Mouse (Mus musculus) heart, postnatal 25 days (tissue): ENCODE measurements around the gene H2-M3. TPM values are rescaled to one million over a fixed set of nuclear protein-coding genes. Genes with fewer than 3 reads are reported as not detected.
A peak's percentile ranks its signal among the peaks of the same experiment; 100 is the strongest.
"Not testable (repeated sequence)": the region's sequence is repeated elsewhere in the genome, so short reads cannot be mapped to it uniquely, and the experiment has no call there.

ENCODE experiments used
- DNase-seq: peaks from one replicate; pipeline ENCODE4 v3.0.0; 2022; ENCODE audit warnings: low spot score
- intact Hi-C: fragments of 180-260 bp; cut with DNase I; formaldehyde crosslinking; loops from one replicate; pipeline ENCODE4 v1.15.1; 2025
- total RNA-seq, 2 experiments: library from RNA; stranded (reverse); gene quantifications; 2 replicates each; pipeline ENCODE4 v1.2.3; 2021

Gene H2-M3
- total RNA-seq: 1 to 10 TPM; 3.0 to 3.2 TPM

GRCm38 (mm10) chr17:37270058-37270701, at the start of gene H2-M3:
Gene H2-M3, plus strand, starts transcription at chr17:37270220.
- intact Hi-C loops: no loop called here
- DNase-seq: peak; percentile 75

- intact Hi-C loops: no loop called here
- DNase-seq: no peak
Observed at GRCm38 (mm10) chr17:37221879-37222278, 48.1 kb upstream of the H2-M3 start.

DNA sequence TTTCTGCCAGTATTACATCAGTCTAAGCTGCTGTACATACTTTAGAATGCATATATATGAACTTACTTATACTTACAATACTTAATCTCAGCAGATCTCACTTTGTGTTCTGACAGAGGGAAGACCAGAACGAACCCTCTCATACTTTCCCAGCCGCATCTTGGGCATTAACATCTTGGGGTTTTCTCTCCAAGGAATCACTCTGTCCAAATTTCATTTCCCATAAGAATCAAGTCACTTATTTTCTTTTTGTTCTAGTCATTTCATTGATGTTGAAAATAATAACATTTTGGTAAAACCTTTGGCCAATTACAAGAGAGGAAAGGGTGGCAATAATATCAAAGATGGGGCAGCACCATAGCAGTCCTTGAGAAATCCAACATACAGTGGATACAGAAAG, 32.8 kb upstream of the H2-M3 start, which contains the start of gene Olfr97:
Gene Olfr97 (minus strand): TSS at position 101 of the 400 bp plus-strand sequence.
- intact Hi-C loops, DNase-seq: not testable (repeated sequence)

DNA sequence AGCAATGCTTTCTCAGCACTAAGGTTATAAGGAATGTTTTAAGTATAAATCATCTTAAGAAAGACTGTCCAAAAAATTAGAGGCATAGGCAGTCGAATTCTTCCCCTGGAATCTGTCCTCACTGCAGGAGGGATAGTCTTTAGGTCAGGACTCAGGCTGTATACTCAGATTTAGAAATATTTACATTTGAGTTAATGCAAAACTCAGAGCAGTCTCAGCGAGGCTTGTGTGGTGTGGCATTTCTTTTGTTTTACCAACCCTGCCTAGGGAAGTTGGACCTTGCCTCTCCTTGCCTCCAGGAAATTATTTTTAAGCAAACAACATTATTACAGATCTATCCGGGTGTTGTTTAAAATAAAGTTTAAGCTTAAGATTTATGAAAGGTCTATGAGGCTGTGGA, 27.8 kb upstream of the H2-M3 start:
- intact Hi-C loops: no loop called here
- DNase-seq: no peak

DNA sequence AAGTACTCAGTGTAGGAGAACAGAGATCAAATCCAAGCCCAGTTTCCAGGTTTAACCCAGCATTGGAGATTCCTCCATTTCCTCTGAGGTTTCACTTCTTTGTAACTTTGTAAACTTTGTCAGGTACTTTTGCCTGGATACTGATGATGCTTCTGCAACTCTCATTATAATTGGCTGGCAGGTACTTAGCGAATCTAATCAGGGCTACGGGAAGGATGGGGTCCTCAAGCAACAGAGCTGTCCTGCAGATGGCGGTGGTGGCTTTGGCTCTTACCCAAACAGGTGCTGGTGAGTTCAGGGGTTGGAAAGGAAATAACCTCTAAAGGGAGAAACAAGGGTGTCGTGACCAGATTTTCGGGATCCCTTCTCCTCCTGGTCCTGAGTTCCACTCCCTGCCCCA, 23.3 kb upstream of the H2-M3 start:
- no peak for DNase-seq
- intact Hi-C loops: no loop called here

GRCm38 (mm10) chr17:37249460-37249859, 20.6 kb upstream of the H2-M3 start:
- intact Hi-C loops: no loop called here
- DNase-seq: no peak

DNA sequence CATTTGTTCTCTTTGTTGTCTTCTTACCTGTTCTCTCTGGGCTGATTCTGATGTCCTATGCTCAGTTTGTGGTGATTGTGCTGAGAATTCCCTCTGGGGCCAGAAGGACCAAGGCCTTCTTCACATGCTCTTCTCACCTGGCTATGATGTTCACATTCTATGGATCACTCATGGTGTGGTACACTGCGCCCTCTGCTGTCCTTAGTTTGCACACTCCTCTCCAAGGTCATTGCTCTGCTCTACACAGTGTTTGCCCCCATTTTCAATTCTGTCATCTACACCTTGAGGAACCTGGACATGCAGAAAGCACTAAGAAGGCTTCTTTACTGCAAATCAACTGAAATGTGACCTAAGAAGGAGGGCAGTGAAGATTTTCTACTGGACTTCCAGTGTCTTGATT, 19.5 kb upstream of the H2-M3 start:
- intact Hi-C loops: no loop called here
- no peak for DNase-seq

GRCm38 (mm10) chr17:37263626-37264025, 6.4 kb upstream of the H2-M3 start, which contains the start of gene Olfr98:
Gene Olfr98, minus strand, starts transcription at chr17:37263749.
- DNase-seq: no peak
- intact Hi-C loops: no loop called here

GRCm38 (mm10) chr17:37270702-37271092, 677 bp downstream of the H2-M3 start:
- DNase-seq: peak; percentile 44
- intact Hi-C loops: no loop called here

DNA sequence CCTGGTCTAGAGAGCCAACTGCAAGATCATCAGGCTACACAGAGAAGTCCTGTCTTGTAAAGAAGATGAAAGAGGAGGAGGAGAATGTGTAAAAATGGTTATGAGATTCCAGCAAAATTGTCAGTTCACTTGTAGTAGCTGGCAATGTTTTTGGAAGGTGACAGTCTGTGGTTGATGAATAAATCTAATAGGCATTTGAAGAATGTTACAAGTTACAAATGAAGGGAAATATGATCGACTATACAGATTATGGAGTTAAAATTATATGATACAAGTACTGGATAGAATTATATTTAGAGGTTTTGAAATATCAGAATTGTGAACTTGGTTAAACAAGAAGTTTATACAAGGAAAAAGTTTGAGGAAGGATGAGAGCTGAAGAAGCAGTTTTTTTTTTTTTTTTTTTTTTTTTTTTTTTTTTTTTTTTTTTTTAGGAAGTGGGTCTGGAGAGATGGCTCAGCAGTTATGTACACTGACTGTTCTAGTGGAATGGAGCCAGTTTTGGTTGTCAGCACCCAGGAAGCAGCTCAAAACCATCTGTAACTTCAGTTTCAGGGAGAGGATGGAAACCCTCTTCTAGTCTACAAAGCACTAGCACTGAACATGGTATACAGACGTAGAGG, 5.7 kb downstream of the H2-M3 start:
- intact Hi-C loops: no loop called here
- DNase-seq: no peak

DNA sequence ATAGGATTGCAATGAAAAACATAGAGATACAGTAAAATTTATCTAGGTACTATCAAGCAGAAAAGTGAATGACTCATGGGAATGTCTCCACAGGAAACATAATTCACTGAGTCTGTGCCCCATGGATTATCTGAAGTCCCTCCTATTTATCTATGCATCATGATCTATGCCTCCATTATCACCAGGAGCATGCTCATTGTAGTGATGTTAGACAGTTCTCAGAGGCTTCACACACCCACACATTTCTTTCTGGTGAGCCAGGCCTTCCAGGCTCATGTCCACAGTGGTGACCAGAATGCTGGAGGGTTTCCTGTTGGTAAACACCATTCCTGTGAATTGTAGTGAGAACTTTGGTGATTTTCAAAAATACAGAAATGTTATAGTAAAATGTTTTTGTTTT, 6.6 kb downstream of the H2-M3 start:
- intact Hi-C loops: no loop called here
- DNase-seq: no peak

DNA sequence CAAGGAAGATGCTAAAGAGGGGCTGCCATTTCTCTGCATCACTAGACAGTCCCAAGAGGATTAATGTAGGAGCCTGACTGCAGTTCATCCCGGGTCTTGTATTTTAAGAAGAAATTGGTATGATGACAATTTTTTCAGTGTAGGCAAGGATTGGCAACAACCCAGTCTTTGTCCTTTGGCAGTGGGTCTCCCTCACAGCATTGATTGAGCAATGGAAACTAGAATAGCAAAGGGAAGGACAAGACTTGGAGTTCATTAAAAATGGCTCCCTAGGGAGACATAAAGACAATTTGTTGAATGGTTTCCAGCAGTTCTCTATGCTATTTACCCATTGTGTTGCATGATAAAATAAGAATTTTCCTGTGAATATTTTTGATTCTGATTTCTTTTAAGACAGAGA, 10.3 kb downstream of the H2-M3 start:
- intact Hi-C loops: no loop called here
- DNase-seq: no peak

DNA sequence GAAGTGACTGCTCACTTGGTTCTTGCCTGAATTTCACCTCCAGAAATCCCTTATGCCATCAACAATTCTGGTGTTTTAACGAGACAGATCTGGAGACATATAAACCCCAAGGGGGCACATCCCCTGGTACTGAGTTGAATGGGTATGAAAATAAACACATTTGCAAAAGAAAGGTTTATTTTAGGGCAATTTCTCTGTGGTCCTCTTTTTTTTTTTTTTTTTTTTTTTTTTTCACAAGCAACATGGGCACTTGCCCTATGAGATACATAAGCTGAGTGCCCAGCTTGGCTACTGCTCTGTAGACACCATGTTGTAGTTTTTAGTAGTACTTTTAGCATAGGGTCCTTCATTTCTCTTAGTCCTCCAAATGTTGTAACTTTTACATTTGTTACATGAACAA, 13.3 kb downstream of the H2-M3 start, which contains the start of gene Olfr99:
Gene Olfr99 (minus strand): TSS at position 101 of the 400 bp plus-strand sequence.
- intact Hi-C loops: no loop called here
- DNase-seq: no peak

DNA sequence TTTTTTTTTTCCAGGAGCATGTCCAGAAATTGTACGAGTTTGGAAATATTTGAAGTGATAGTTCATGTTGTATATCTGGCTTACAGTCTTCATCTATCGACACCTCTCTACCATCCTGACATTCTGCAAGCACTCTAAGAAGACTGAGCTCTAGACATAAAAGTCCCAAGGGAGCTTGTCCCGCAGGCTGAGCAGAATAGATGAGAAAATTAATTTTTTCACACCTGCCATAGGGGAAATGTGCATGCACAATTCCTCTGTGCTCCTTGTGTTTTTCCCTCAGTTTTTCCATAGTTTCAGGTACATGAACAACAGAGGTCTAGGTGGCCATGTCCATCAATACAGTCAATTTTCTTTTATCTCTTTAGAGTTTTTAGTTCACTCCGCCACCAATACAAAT, 34.2 kb downstream of the H2-M3 start, which contains the start of gene Olfr101:
Gene Olfr101 (minus strand): TSS at position 101 of the 400 bp plus-strand sequence.
- DNase-seq: no peak
- intact Hi-C loops: no loop called here

DNA sequence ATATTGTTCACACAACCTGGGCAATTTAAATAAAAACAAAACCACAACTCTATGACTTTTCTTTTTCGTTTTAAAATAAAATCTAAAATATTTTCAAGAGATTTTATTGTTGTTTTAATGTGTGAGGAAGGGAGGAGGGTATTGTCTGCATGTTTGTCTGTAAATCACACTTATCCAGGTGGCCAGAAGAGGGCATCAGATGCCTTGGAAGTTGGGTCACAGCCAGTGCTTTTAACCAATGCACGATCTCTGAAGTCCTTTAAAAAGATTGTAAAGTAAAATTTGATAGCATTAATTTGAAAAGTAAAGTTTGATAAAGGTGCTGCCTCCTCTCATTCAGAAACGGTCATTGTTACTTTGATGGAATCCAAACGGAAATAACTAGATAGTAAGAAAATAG, 38.5 kb downstream of the H2-M3 start:
- no peak for DNase-seq
- intact Hi-C loops: no loop called here

DNA sequence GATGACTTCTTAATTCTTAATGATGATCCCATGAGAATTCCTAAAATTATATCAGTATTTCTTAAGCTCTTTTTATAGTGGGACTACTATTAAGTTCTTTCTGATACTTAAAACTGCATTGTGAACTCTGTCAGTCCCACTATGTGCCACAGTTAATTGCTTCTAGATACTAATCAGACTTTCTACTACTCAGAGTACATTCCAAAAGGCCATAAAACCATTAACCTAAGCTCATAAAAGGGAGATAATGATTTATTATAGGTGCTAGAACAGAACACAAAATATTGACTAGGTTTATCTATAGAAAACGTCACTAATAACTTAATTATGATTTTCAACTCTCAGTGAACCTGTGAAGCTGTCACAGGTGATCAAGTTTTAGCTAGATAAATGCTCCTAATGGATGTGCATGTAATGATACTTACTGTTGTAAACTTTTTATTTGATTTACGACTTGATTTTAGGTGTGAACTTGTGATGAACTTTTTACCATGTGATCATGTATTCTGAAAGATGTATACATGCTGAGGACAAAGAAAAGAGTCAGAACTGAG, 40.2 kb downstream of the H2-M3 start:
- no peak for DNase-seq
- intact Hi-C loops: no loop called here

DNA sequence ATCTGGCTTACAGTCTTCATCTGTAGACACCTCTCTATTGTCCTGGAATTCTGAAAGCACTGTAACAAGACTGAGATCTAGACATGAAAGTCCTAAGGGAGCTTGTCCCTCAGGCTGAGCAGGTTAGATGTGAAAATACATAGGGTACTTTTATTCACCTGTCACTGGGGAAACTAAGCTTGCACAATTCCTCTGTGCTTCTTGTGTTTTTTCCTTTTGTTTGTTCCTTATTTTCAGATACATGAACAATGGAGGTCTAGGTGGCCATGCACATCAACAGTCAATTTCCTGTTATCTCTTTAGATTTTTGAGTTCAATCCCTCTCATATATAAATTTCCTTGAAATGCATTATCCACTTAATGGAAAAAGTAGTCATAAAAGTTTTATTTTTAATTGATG, 46.9 kb downstream of the H2-M3 start, which contains the start of gene Olfr102:
Gene Olfr102 (minus strand): TSS at position 101 of the 400 bp plus-strand sequence.
- DNase-seq: no peak
- intact Hi-C loops: no loop called here
